Comparison of ENCODE assay signal across 13 mouse cellular contexts in the genomic region with DNA sequence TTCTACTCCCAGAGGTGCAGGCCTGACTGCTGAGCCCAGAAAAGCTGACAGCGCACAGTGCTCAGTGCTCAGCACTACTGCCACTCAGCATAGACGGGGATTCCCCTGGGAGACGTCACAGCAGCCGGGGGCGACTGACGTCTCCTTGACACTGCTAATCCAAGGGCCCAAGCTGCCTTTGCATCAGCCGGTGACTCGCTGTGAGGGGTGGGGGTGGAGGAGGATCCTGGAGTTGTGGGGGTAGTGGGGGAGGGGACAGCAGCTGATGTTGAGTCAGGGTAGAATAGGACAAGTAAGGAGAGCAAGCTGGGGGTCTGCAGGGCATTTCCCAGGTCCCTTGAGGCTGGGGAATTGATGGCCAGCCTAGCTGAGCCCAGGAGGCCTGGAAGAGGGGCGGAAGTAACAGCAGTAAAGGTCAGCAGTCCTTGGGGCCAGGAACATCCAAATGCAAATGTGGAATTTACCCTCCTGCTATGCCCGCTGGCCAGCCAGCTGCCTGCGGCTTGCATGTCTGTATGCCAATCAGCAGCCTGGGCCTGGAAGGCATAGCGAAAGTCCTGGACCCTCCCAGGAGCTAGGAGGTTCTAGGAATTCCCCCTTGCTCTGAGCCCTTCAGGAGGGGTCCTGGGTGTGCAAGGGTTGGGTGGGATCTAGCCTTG. TPM values are rescaled to one million over a fixed set of nuclear protein-coding genes. Genes with fewer than 3 reads are reported as not detected.
DNase-seq lines count a peak whose midpoint lies in the region; ATAC-seq lines count a peak whose summit lies in the region.
"Had no signal": no experiment of that assay in that cellular context is flagged by ENCODE, and none has a peak within 500 bp of the region (broad histone marks: within the 10 kb centered on the region; RNA-seq: fewer than 3 reads in every experiment).

No protein-coding gene starts in this region.

- DNase-seq in heart, postnatal 4 days, result no peak
- peak; percentile 67 for DNase-seq in embryo, embryonic 11 days
- peak; percentile 20 for DNase-seq in splenic B cell, adult 2 months (ENCODE audit: low read depth, low spot score)
- no peak for DNase-seq in cerebellum, adult 8-10 months
- no peak for DNase-seq in heart, adult 11 months
- DNase-seq: cerebellum, adult 2 months; gastrocnemius, adult 2 months; right cerebral cortex, postnatal 14 days; thymus, postnatal 4 days had no signal

- no peak for ATAC-seq in heart, embryonic 13.5 days (ENCODE audit: extremely low read depth, insufficient number of reproducible peaks, low FRiP score, low TSS enrichment)
- ATAC-seq in hindbrain, embryonic 16.5 days, result 0 out of 2 replicates have a peak, but pooled peaks have one; percentile 10
- ATAC-seq in kidney, embryonic 15.5 days (replicated peaks; ENCODE audit: low FRiP score), result no peak
- ATAC-seq: intestine, embryonic 16.5 days had no signal

- H3K4me3 ChIP-seq in heart, embryonic 13.5 days, result no peak overlapping the region
- no peak overlapping the region for H3K4me3 ChIP-seq in hindbrain, embryonic 16.5 days (ENCODE audit: low read length)
- no peak overlapping the region for H3K4me3 ChIP-seq in kidney, embryonic 15.5 days (replicated peaks)
- H3K4me3 ChIP-seq: gastrocnemius, adult 2 months had no signal

- H3K36me3 ChIP-seq in heart, embryonic 13.5 days, result no peaks in the 10 kb centered on the region
- no peaks in the 10 kb centered on the region for H3K36me3 ChIP-seq in hindbrain, embryonic 16.5 days (ENCODE audit: control insufficient read depth, insufficient read depth, low read length)
- H3K36me3 ChIP-seq in splenic B cell, adult 2 months (ENCODE audit: control insufficient read depth, insufficient read depth, low read length, poor library complexity, severe bottlenecking), result no peaks in the 10 kb centered on the region
- no peaks in the 10 kb centered on the region for H3K36me3 ChIP-seq in kidney, embryonic 15.5 days

- H3K9me3 ChIP-seq in heart, embryonic 13.5 days, result no peaks in the 10 kb centered on the region
- H3K9me3 ChIP-seq in hindbrain, embryonic 16.5 days (ENCODE audit: control insufficient read depth, low read length), result no peaks in the 10 kb centered on the region
- no peaks in the 10 kb centered on the region for H3K9me3 ChIP-seq in kidney, embryonic 15.5 days (replicated peaks)

- peaks cover 7% of the 10 kb centered on the region for H3K4me1 ChIP-seq in heart, embryonic 13.5 days
- peaks cover 5% of the 10 kb centered on the region; the same call in 1 of the 2 replicates for H3K4me1 ChIP-seq in hindbrain, embryonic 16.5 days (ENCODE audit: control insufficient read depth, insufficient read depth, low read depth, low read length)
- H3K4me1 ChIP-seq in kidney, embryonic 15.5 days, result peaks cover 9% of the 10 kb centered on the region; the same call in 1 of the 2 replicates

- 9% methylated on average over 12 of the region's 12 CpGs for WGBS in heart, embryonic 13.5 days
- 12% methylated on average over 12 of the region's 12 CpGs for WGBS in hindbrain, embryonic 16.5 days
- 14% methylated on average over 12 of the region's 12 CpGs for WGBS in kidney, embryonic 15.5 days

- H3K27me3 ChIP-seq in heart, embryonic 13.5 days (replicated peaks), result peaks cover 39% of the 10 kb centered on the region
- no peaks in the 10 kb centered on the region for H3K27me3 ChIP-seq in hindbrain, embryonic 16.5 days (replicated peaks; ENCODE audit: control insufficient read depth, insufficient read depth, low read length)
- H3K27me3 ChIP-seq in splenic B cell, adult 2 months (ENCODE audit: control insufficient read depth, insufficient read depth, low read length, poor library complexity, severe bottlenecking), result no peaks in the 10 kb centered on the region
- peaks cover 23% of the 10 kb centered on the region for H3K27me3 ChIP-seq in kidney, embryonic 15.5 days

- H3K27ac ChIP-seq in heart, embryonic 13.5 days (replicated peaks), result no peak overlapping the region
- H3K27ac ChIP-seq in hindbrain, embryonic 16.5 days (ENCODE audit: low read depth, low read length), result no peak overlapping the region
- H3K27ac ChIP-seq in kidney, embryonic 15.5 days, result no peak overlapping the region
- H3K27ac ChIP-seq: gastrocnemius, adult 2 months had no signal

- no peak overlapping the region for H3K4me2 ChIP-seq in heart, embryonic 13.5 days
- H3K4me2 ChIP-seq in hindbrain, embryonic 16.5 days (ENCODE audit: low read length), result no peak overlapping the region
- H3K4me2 ChIP-seq in kidney, embryonic 15.5 days, result no peak overlapping the region

- H3K9ac ChIP-seq in heart, embryonic 13.5 days, result 0 out of 2 replicates have a peak overlapping the region, but pooled peaks have one; percentile 37
- no peak overlapping the region for H3K9ac ChIP-seq in hindbrain, embryonic 16.5 days (ENCODE audit: low read depth, low read length)
- no peak overlapping the region for H3K9ac ChIP-seq in kidney, embryonic 15.5 days

RNA-seq across cellular contexts. Expression of a gene that starts 31.9 kb away (rescaled TPM):
- 0.43 and 0.61 TPM in 2 replicates for polyA plus RNA-seq in heart, embryonic 13.5 days (2015; fragmentation: Nextera tagmentation; extraction: Ambion mirVana)
- 10 to 100 TPM; 40.8 to 44.7 TPM for total RNA-seq in heart, postnatal 4 days (2021)
- polyA plus RNA-seq in hindbrain, embryonic 16.5 days (2015; fragmentation: Nextera tagmentation; extraction: Ambion mirVana), result 8.8 and 10.3 TPM in 2 replicates
- 1.5 and 2.3 TPM in 2 replicates for polyA plus RNA-seq in kidney, embryonic 15.5 days (2015; fragmentation: Nextera tagmentation; extraction: Ambion mirVana)

RNA-seq across cellular contexts. Expression of a gene that starts 52.3 kb away (rescaled TPM):
- polyA plus RNA-seq in heart, embryonic 13.5 days (2015; fragmentation: Nextera tagmentation; extraction: Ambion mirVana), result 0.96 and 0.99 TPM in 2 replicates
- total RNA-seq in heart, postnatal 4 days (2021), result 1 to 10 TPM; 3.8 to 4.1 TPM
- 11.5 and 14.3 TPM in 2 replicates for polyA plus RNA-seq in hindbrain, embryonic 16.5 days (2015; fragmentation: Nextera tagmentation; extraction: Ambion mirVana)
- polyA plus RNA-seq in kidney, embryonic 15.5 days (2015; fragmentation: Nextera tagmentation; extraction: Ambion mirVana), result 3.1 and 3.7 TPM in 2 replicates

Comparison
In these comparisons a context has a peak if more than half of its experiments do, and no peak if none do; other contexts are left out.
1. DNase-seq: peak in embryo, embryonic 11 days (single experiment) and splenic B cell, adult 2 months (single experiment); none in heart, postnatal 4 days (single experiment), cerebellum, adult 8-10 months (single experiment) and heart, adult 11 months (single experiment).